Mouse (Mus musculus) thymus, adult 2 months (tissue): ENCODE results near the gene Scn11a. TPM values are rescaled to one million over a fixed set of nuclear protein-coding genes. Genes with fewer than 3 reads are reported as not detected.

Experiments used
- DNase-seq: peaks from one replicate; pipeline ENCODE4 v3.0.0; 2021
- H3K27ac ChIP-seq: fragments of 200-500 bp; 2 replicates; pipeline ENCODE4 v1.5.1; 2012; ENCODE audit warnings: low read length, control low read depth; ENCODE audit not compliant: control insufficient read depth, insufficient read depth
- H3K27me3 ChIP-seq: fragments of 200-500 bp; 2 replicates; pipeline ENCODE4 v1.6.1; 2012; ENCODE audit warnings: mild to moderate bottlenecking, low read length, moderate library complexity, mixed read lengths; ENCODE audit not compliant: control insufficient read depth, insufficient read depth
- H3K36me3 ChIP-seq: fragments of 200-500 bp; 2 replicates; pipeline ENCODE4 v1.6.1; 2012; ENCODE audit warnings: mild to moderate bottlenecking, low read length, moderate library complexity; ENCODE audit not compliant: control insufficient read depth, insufficient read depth
- H3K4me1 ChIP-seq: fragments of 200-500 bp; replicated peaks from 2 replicates; pipeline ENCODE4 v1.6.1; 2012; ENCODE audit warnings: low read length; ENCODE audit not compliant: control insufficient read depth, insufficient read depth
- H3K4me3 ChIP-seq: fragments of 200-500 bp; 2 replicates; pipeline ENCODE4 v1.5.1; 2012; ENCODE audit warnings: mild to moderate bottlenecking, low read length, control low read depth, moderate library complexity; ENCODE audit not compliant: control insufficient read depth, insufficient read depth
- CTCF ChIP-seq: fragments of 200-500 bp; IDR thresholded peaks from 2 replicates; pipeline ENCODE4 v1.5.1; 2012; ENCODE audit warnings: mild to moderate bottlenecking, control low read depth, low read length, moderate library complexity, borderline replicate concordance; ENCODE audit not compliant: control insufficient read depth, poor library complexity, insufficient read depth; ENCODE audit errors: extremely low read depth
- POLR2A ChIP-seq: fragments of 200-500 bp; IDR thresholded peaks from 2 replicates; pipeline ENCODE4 v1.6.1; 2012; ENCODE audit warnings: mild to moderate bottlenecking, low read length, control low read depth, moderate library complexity; ENCODE audit not compliant: control insufficient read depth, poor library complexity, insufficient read depth; ENCODE audit errors: extremely low read depth
- WGBS: fragments of 180-500 bp; shearing (Covaris S2); methylation state at CpG from one replicate; pipeline ENCODE4 v1.1.7; 2018; 5-methylcytosine and 5-hydroxymethylcytosine counted together
- polyA plus RNA-seq: library from polyadenylated mRNA; depleted of rRNA; stranded (reverse); fragments of >200 nt; gene quantifications from 2 replicates; pipeline ENCODE4 v1.2.3, GENCODE M21; 2012

The Scn11a gene
- polyA plus RNA-seq, 1 experiment = 0.04 TPM

DNA sequence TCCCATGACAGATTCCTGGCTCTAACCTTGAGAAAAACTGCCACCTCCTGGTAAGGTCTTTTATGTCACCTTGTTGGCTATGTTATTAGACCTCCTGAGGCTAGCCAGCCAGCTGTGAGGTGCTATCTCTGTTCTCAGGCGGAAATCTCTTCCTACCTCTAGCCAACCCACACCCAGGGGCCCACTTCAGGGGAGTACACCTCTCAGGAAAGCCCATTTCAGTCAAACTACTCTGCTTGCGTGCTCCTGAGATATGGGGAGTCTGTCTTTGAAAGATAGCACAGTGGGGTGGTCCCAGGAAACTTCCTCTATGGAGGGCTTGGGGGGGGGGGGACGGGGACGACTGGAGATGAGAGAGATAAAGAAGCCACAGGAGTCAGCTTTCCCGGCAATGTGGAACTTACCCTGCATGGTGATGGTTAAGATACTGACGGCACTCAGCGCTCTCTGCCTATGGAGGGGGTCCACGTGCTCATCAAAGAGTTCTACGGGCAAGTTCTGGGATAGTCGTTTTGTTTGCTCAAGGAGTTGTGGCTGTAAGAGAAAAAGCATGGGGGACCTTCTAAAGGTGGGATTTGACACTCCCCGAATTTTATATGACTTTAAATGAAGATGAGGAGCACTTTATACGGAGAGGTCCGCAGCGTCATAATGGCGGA is 29.9 kb downstream of the Scn11a start:
- Histone ChIP-seq H3K27me3 (no peaks in the 10 kb centered on the region), H3K4me3 (no peak overlapping the region), H3K4me1 (no peaks in the 10 kb centered on the region), H3K36me3 (no peaks in the 10 kb centered on the region), H3K27ac (no peak overlapping the region)
- DNase-seq = no peak
- 38% methylated on average over 15 of the region's 15 CpGs for WGBS
- TF ChIP-seq POLR2A (no peak), CTCF (no peak)

DNA sequence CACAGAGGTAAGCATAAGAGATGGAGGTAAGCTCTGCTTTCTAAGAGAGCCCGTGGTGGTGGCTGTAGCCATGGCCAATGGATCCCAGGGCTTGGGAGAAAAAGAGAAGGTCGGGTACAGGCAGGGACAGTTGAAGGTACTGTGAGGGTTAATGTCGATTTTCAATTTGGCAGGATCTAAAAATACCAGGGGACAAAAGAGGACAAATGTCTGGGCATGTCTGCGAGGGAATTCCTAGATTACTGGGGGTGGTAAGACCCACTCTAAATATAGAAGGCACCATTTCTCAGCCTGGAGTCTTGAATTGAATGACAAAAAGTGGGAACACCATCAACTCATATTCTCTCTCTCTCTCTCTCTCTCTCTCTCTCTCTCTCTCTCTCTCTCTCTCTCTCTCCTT is 30.8 kb downstream of the Scn11a start:
- H3K4me3 ChIP-seq = no peak overlapping the region
- DNase-seq = no peak
- H3K27ac ChIP-seq = no peak overlapping the region
- 69% methylated on average over 4 of the region's 4 CpGs for WGBS
- no peaks in the 10 kb centered on the region for H3K27me3 ChIP-seq
- no peaks in the 10 kb centered on the region for H3K36me3 ChIP-seq
- no peaks in the 10 kb centered on the region for H3K4me1 ChIP-seq
- no peak for TF ChIP-seq CTCF
- no peak for TF ChIP-seq POLR2A

DNA sequence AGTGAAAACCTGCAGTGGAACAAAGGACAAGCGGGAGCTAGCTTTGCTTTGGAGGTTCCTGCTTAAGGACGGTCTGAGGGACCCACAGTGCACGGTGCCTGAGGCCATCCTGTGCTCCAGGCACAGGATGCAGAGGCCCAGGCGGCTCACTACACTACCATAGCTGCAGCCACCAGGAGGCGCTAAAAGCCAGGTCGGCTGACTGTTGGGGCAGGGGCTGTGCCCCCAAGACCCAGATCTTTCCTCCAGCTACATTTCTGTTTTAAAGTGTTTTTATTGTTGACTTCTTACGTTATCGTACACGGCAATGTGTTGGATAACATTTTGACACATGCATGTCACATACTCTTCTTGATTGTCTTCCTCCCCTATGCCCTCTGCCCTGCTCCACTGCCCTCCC is 32.8 kb downstream of the Scn11a start:
- TF ChIP-seq CTCF (peak; percentile 75), POLR2A (no peak)
- Histone ChIP-seq H3K4me1 (no peaks in the 10 kb centered on the region), H3K4me3 (no peak overlapping the region), H3K27me3 (no peaks in the 10 kb centered on the region), H3K27ac (no peak overlapping the region), H3K36me3 (no peaks in the 10 kb centered on the region)
- peak; percentile 51 for DNase-seq
- WGBS = 73% methylated on average over 9 of the region's 9 CpGs

DNA sequence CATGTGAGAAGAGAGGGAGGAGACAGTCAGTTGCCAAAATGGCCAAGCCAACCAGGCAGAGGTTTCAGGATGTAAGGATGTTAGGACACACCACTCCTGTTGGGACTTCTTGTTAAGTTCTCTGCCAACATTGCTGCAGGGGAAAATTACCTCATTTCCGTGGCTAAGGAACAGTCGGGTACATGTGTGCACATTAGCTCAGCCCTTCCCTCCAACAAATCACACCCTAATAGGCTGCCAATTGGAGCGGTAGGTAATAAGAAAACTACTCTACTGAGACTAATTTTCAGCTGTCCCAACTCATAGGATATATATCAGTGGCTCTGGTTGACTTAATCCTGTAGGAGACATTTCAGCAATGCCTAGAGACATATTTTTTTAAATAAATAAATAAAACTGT is 44.4 kb downstream of the Scn11a start:
- Histone ChIP-seq H3K4me3 (no peak overlapping the region), H3K36me3 (no peaks in the 10 kb centered on the region), H3K4me1 (no peaks in the 10 kb centered on the region), H3K27ac (no peak overlapping the region), H3K27me3 (no peaks in the 10 kb centered on the region)
- no peak for TF ChIP-seq CTCF
- WGBS = 86% methylated on average over 3 of the region's 3 CpGs
- no peak for DNase-seq

DNA sequence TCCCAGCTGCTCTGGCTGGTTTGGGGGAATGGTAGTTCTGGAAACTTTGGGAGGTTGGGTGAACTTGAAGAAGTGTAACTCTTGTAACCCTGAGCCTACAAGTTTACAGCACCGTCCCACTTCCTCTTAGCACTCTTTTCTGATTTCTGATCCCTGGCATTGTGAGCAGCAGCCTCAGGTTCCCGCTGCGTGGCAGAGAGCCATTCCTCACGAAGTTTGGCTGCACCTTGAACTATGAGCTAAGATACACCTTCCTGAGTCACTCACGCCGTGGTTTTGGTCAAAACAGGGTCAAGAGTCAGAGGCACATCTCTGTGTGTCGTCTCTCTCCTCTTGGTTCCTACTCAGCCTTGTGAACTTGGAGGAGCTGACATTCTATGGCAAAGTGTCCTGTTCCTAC is 48.6 kb downstream of the Scn11a start:
- no peak for TF ChIP-seq CTCF
- no peak for TF ChIP-seq POLR2A
- Histone ChIP-seq H3K4me3 (no peak overlapping the region), H3K36me3 (no peaks in the 10 kb centered on the region), H3K4me1 (no peaks in the 10 kb centered on the region), H3K27me3 (no peaks in the 10 kb centered on the region), H3K27ac (no peak overlapping the region)
- DNase-seq = no peak
- 79% methylated on average over 7 of the region's 7 CpGs for WGBS

DNA sequence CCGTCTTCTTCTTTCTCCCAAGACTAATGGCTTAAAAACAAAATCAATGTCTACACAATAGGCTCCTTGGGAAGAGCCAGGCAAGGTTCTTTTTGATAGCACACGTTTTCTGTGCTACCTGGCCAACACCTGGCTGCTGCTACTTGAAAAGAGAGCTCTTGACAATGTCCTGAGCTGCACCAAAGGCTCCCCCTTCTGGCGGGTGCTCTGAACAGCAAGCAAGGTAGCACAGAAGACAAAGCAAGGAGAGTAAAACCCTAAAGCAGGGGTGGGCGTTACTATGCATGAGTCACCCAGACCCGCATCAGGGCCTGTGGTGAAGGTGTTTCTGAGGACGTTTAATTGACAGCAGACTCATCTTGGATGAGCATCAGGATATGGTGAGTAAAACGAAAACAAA is 56.7 kb downstream of the Scn11a start:
- H3K4me1 ChIP-seq = no peaks in the 10 kb centered on the region
- H3K36me3 ChIP-seq = no peaks in the 10 kb centered on the region
- TF ChIP-seq CTCF = no peak
- TF ChIP-seq POLR2A = no peak
- 61% methylated on average over 7 of the region's 7 CpGs for WGBS
- H3K4me3 ChIP-seq = no peak overlapping the region
- H3K27ac ChIP-seq = no peak overlapping the region
- no peaks in the 10 kb centered on the region for H3K27me3 ChIP-seq
- DNase-seq = peak; percentile 60

DNA sequence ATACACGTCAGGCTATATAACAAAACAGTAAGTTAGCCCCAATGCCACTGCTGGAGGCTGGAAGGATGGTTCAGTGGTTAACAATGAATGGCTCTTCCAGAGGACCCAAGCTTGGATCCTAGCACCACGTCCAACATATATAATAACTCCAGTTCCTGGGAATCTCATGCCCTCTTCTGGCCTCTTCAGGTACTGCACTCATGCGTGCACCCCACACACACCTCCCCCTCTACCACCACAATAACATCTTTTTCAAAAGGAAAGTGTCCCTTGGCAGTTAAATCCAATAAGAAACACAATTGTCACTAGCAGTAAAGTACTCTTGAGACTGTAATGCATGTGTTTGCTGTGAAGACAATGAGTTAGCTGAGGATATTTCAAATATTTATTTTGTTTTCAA is 65.0 kb downstream of the Scn11a start:
- Histone ChIP-seq H3K27ac (no peak overlapping the region), H3K4me3 (no peak overlapping the region), H3K36me3 (no peaks in the 10 kb centered on the region), H3K4me1 (no peaks in the 10 kb centered on the region), H3K27me3 (no peaks in the 10 kb centered on the region)
- no peak for DNase-seq
- WGBS = 88% methylated on average over 3 of the region's 3 CpGs
- TF ChIP-seq CTCF (no peak), POLR2A (no peak)
